Mouse (Mus musculus) hindbrain, postnatal 0 days (tissue): ENCODE results near the gene B430306N03Rik. TPM values are rescaled to one million over a fixed set of nuclear protein-coding genes. Genes with fewer than 3 reads are reported as not detected.

ENCODE experiments used
- ATAC-seq: fragments of 200-750 bp; cut with Nextera tagmentation; 2 replicates; pipeline ENCODE4 v1.8.0; 2017; ENCODE audit warnings: mild to moderate bottlenecking, moderate TSS enrichment, moderate library complexity
- DNase-seq: peaks from one replicate; pipeline ENCODE4 v3.0.0-alpha.2; 2015; ENCODE audit warnings: low spot score
- H3K27ac ChIP-seq: fragments of 300-500 bp; sonication (generic); 2 replicates; pipeline ENCODE4 v1.5.1; 2014; ENCODE audit warnings: mild to moderate bottlenecking
- H3K27me3 ChIP-seq: fragments of 300-500 bp; sonication (generic); 2 replicates; pipeline ENCODE4 v1.6.1; 2014; ENCODE audit warnings: low read length, mixed read lengths; ENCODE audit not compliant: insufficient read depth
- H3K36me3 ChIP-seq: fragments of 300-500 bp; sonication (generic); 2 replicates; pipeline ENCODE4 v1.6.1; 2014; ENCODE audit warnings: low read length, mixed read lengths; ENCODE audit not compliant: insufficient read depth
- H3K4me1 ChIP-seq: fragments of 300-500 bp; sonication (generic); 2 replicates; pipeline ENCODE4 v1.6.1; 2014; ENCODE audit warnings: antibody characterized with exemption, low read length, mixed read lengths; ENCODE audit not compliant: insufficient read depth
- H3K4me2 ChIP-seq: fragments of 300-500 bp; sonication (generic); 2 replicates; pipeline ENCODE4 v1.6.1; 2014; ENCODE audit warnings: low read depth, mild to moderate bottlenecking, low read length, moderate library complexity, mixed read lengths
- H3K4me3 ChIP-seq: fragments of 300-500 bp; sonication (generic); 2 replicates; pipeline ENCODE4 v1.5.1; 2014; ENCODE audit warnings: low read length
- H3K9ac ChIP-seq: fragments of 300-500 bp; sonication (generic); replicated peaks from 2 replicates; pipeline ENCODE4 v1.6.1; 2014; ENCODE audit warnings: mild to moderate bottlenecking, low read length, moderate library complexity, mixed read lengths
- H3K9me3 ChIP-seq: fragments of 300-500 bp; sonication (generic); 2 replicates; pipeline ENCODE4 v1.6.1; 2016; ENCODE audit warnings: low read length, mixed read lengths
- CTCF ChIP-seq: IDR thresholded peaks from 2 replicates; pipeline ENCODE4 v1.5.1; 2016; ENCODE audit warnings: antibody characterized with exemption, control low read depth, low read depth
- WGBS: fragments of 180-500 bp; shearing (Covaris S2); extraction: QIAGEN DNeasy Blood & Tissue Kit; methylation state at CpG from one replicate; pipeline ENCODE4 v1.1.7; 2014; 5-methylcytosine and 5-hydroxymethylcytosine counted together
- polyA plus RNA-seq: library from polyadenylated mRNA; unstranded; fragments of >200 nt; fragmentation: Nextera tagmentation; extraction: Ambion mirVana; gene quantifications from 2 replicates; pipeline ENCODE4 v1.2.1, GENCODE M21; 2015
- total RNA-seq: library from RNA; depleted of rRNA; stranded (reverse); fragments of >200 nt; gene quantifications from 2 replicates; pipeline ENCODE4 v1.2.3, GENCODE M21; 2014; rRNA removed

The B430306N03Rik gene
- total and polyA plus RNA-seq, 2 experiments from 2014 or later, result 0.05 TPM; not detected in 1

GRCm38 (mm10) chr17:48366806-48367205 is 50.9 kb downstream of the B430306N03Rik start:
- WGBS, result 85% methylated on average over 5 of the region's 5 CpGs
- ATAC-seq (no peak), DNase-seq (no peak)
- Histone ChIP-seq H3K36me3 (no peaks in the 10 kb centered on the region), H3K27me3 (no peaks in the 10 kb centered on the region), H3K9me3 (no peaks in the 10 kb centered on the region), H3K4me1 (no peaks in the 10 kb centered on the region), H3K4me2 (no peak overlapping the region), H3K4me3 (no peak overlapping the region), H3K9ac (no peak overlapping the region), H3K27ac (no peak overlapping the region)
- no peak for TF ChIP-seq CTCF

- DNase-seq (no peak), ATAC-seq (no peak)
- Histone ChIP-seq H3K4me1 (no peaks in the 10 kb centered on the region), H3K4me3 (no peak overlapping the region), H3K36me3 (no peaks in the 10 kb centered on the region), H3K27me3 (no peaks in the 10 kb centered on the region), H3K9ac (no peak overlapping the region), H3K27ac (no peak overlapping the region), H3K9me3 (no peaks in the 10 kb centered on the region), H3K4me2 (no peak overlapping the region)
- no peak for TF ChIP-seq CTCF
Measured at GRCm38 (mm10) chr17:48371621-48372020, 55.7 kb downstream of the B430306N03Rik start.

- H3K4me3 ChIP-seq, result no peak overlapping the region
- no peak for DNase-seq
- TF ChIP-seq CTCF, result no peak
- no peaks in the 10 kb centered on the region for H3K4me1 ChIP-seq
- H3K4me2 ChIP-seq, result no peak overlapping the region
- WGBS, result 81% methylated on average over 8 of the region's 8 CpGs
- no peaks in the 10 kb centered on the region for H3K36me3 ChIP-seq
- no peak overlapping the region for H3K9ac ChIP-seq
- H3K9me3 ChIP-seq, result no peaks in the 10 kb centered on the region
- no peak for ATAC-seq
- no peaks in the 10 kb centered on the region for H3K27me3 ChIP-seq
- H3K27ac ChIP-seq, result no peak overlapping the region
Measured at GRCm38 (mm10) chr17:48372987-48373386, 57.0 kb downstream of the B430306N03Rik start.

- no peaks in the 10 kb centered on the region for H3K27me3 ChIP-seq
- WGBS, result 86% methylated on average over 1 of the region's 1 CpGs
- no peak for ATAC-seq
- no peaks in the 10 kb centered on the region for H3K36me3 ChIP-seq
- no peaks in the 10 kb centered on the region for H3K9me3 ChIP-seq
- no peak overlapping the region for H3K4me3 ChIP-seq
- no peaks in the 10 kb centered on the region for H3K4me1 ChIP-seq
- no peak overlapping the region for H3K9ac ChIP-seq
- no peak overlapping the region for H3K4me2 ChIP-seq
- DNase-seq, result no peak
- no peak for TF ChIP-seq CTCF
- no peak overlapping the region for H3K27ac ChIP-seq
Measured at GRCm38 (mm10) chr17:48376102-48376501, 60.2 kb downstream of the B430306N03Rik start.

Other genes with a start within 250 kb of the B430306N03Rik start
- not detected in 2 replicates for gene 1700067P10Rik, start 226.8 kb upstream of the B430306N03Rik start, total RNA-seq
- gene 1700067P10Rik, start 226.8 kb upstream of the B430306N03Rik start, polyA plus RNA-seq, result 0.16 TPM in 1 of 2 replicates, not detected in the other
- not detected in 2 replicates for gene 9830107B12Rik, start 169.9 kb upstream of the B430306N03Rik start, total RNA-seq
- gene 9830107B12Rik, start 169.9 kb upstream of the B430306N03Rik start, polyA plus RNA-seq, result not detected in 2 replicates
- gene A530064D06Rik, start 148.9 kb upstream of the B430306N03Rik start, total RNA-seq, result not detected in 2 replicates
- not detected in 2 replicates for gene A530064D06Rik, start 148.9 kb upstream of the B430306N03Rik start, polyA plus RNA-seq
- not detected in 2 replicates for gene Trem1, start 83.4 kb upstream of the B430306N03Rik start, total RNA-seq
- 0.09 TPM in 1 of 2 replicates, not detected in the other for gene Trem1, start 83.4 kb upstream of the B430306N03Rik start, polyA plus RNA-seq
- not detected in 2 replicates for gene Trem3, start 68.4 kb upstream of the B430306N03Rik start, total RNA-seq
- not detected in 2 replicates for gene Trem3, start 68.4 kb upstream of the B430306N03Rik start, polyA plus RNA-seq
- gene Treml4, start 51.8 kb upstream of the B430306N03Rik start, total RNA-seq, result not detected in 2 replicates
- 0.19 and 0.66 TPM in 2 replicates for gene Treml4, start 51.8 kb upstream of the B430306N03Rik start, polyA plus RNA-seq
- 0.11 and 1.8 TPM in 2 replicates for gene Treml2, start 16.6 kb upstream of the B430306N03Rik start, total RNA-seq
- 0.08 and 0.09 TPM in 2 replicates for gene Treml2, start 16.6 kb upstream of the B430306N03Rik start, polyA plus RNA-seq
- gene Trem2, start 30.3 kb downstream of the B430306N03Rik start, total RNA-seq, result 14.5 and 18.0 TPM in 2 replicates
- gene Trem2, start 30.3 kb downstream of the B430306N03Rik start, polyA plus RNA-seq, result 9.0 and 9.4 TPM in 2 replicates
- gene Treml1, start 43.8 kb downstream of the B430306N03Rik start, total RNA-seq, result 1.6 TPM in 1 of 2 replicates, not detected in the other
- not detected in 2 replicates for gene Treml1, start 43.8 kb downstream of the B430306N03Rik start, polyA plus RNA-seq
- 29.0 and 39.7 TPM in 2 replicates for gene Nfya, start 93.8 kb downstream of the B430306N03Rik start, total RNA-seq
- gene Nfya, start 93.8 kb downstream of the B430306N03Rik start, polyA plus RNA-seq, result 3.5 and 5.0 TPM in 2 replicates
- gene Oard1, start 93.9 kb downstream of the B430306N03Rik start, total RNA-seq, result 9.9 and 10.2 TPM in 2 replicates
- gene Oard1, start 93.9 kb downstream of the B430306N03Rik start, polyA plus RNA-seq, result 34.4 and 36.7 TPM in 2 replicates
- 0.78 and 1.2 TPM in 2 replicates for gene Apobec2, start 116.8 kb downstream of the B430306N03Rik start, total RNA-seq
- gene Apobec2, start 116.8 kb downstream of the B430306N03Rik start, polyA plus RNA-seq, result 1.1 and 1.2 TPM in 2 replicates
- 0.22 and 2.0 TPM in 2 replicates for gene Tspo2, start 135.4 kb downstream of the B430306N03Rik start, total RNA-seq
- 0.58 and 0.90 TPM in 2 replicates for gene Tspo2, start 135.4 kb downstream of the B430306N03Rik start, polyA plus RNA-seq
- 0.26 TPM in 1 of 2 replicates, not detected in the other for gene Unc5cl, start 138.8 kb downstream of the B430306N03Rik start, total RNA-seq
- 0.13 and 0.32 TPM in 2 replicates for gene Unc5cl, start 138.8 kb downstream of the B430306N03Rik start, polyA plus RNA-seq